Mouse (Mus musculus) heart, postnatal 0 days (tissue): Measurements from ENCODE around the gene Ubqln1.

Source experiments
- CTCF ChIP-seq: IDR thresholded peaks from 2 replicates; pipeline ENCODE4 v1.5.1; 2016; ENCODE audit warnings: antibody characterized with exemption, control low read depth, low read depth
- EP300 ChIP-seq: IDR thresholded peaks from 2 replicates; pipeline ENCODE4 v1.6.1; 2016; ENCODE audit warnings: antibody characterized with exemption, low read depth

GRCm38 (mm10) chr13:58197211-58197610 lies 18.2 kb downstream of the Ubqln1 start:
- TF ChIP-seq EP300 = no peak
- no peak for TF ChIP-seq CTCF
